Mouse (Mus musculus) brain, embryonic 14.5 days (tissue): ENCODE measurements around the gene Ano6.

Experiments used
- CTCF ChIP-seq: fragments of 200-500 bp; IDR thresholded peaks from 2 replicates; pipeline ENCODE4 v1.5.1; 2012; ENCODE audit warnings: inconsistent platforms, mild to moderate bottlenecking, moderate library complexity, borderline replicate concordance; ENCODE audit not compliant: insufficient read depth, insufficient read length; ENCODE audit errors: extremely low read depth
- POLR2A ChIP-seq: fragments of 200-500 bp; IDR thresholded peaks from 2 replicates; pipeline ENCODE4 v1.6.1; 2012; ENCODE audit warnings: mild to moderate bottlenecking, inconsistent platforms, borderline replicate concordance; ENCODE audit not compliant: poor library complexity, insufficient read depth, insufficient read length, severe bottlenecking; ENCODE audit errors: extremely low read depth

DNA sequence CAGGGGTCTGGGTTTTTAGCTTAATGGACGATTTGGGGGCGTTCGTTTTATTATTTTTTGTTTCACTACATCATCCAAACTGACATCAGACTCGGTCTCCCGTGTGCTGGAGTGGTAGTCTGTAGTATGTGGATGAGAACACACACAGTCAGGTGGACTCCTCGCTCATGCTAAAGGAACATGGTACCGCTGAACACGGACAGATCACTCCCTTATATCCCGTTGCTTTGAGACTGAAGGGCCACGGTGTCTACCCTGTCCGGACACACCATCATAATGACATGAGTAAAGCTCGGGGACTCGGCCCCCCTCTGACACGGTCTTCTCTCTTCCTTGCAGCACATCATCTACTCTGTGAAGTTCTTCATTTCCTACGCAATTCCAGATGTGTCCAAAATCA, 181.5 kb downstream of the Ano6 start:
- no peak for TF ChIP-seq CTCF
- no peak for TF ChIP-seq POLR2A
